Mouse (Mus musculus) C2C12 (cell line): ENCODE results near the gene Plekhb1.

Experiments used
- CEBPB ChIP-seq: IDR thresholded peaks from one replicate; pipeline ENCODE4 v1.6.1; 2011; ENCODE audit warnings: low read depth, mild to moderate bottlenecking, control low read depth, moderate library complexity
- CTCF ChIP-seq: IDR thresholded peaks from one replicate; pipeline ENCODE4 v1.5.1; 2011; ENCODE audit not compliant: control insufficient read depth, insufficient read depth, insufficient read length
- FOSL1 ChIP-seq: IDR thresholded peaks from one replicate; pipeline ENCODE4 v1.8.0; 2011; ENCODE audit warnings: mild to moderate bottlenecking, low read length; ENCODE audit not compliant: poor library complexity, insufficient read depth, severe bottlenecking
- MAX ChIP-seq: IDR thresholded peaks from one replicate; pipeline ENCODE4 v1.6.1; 2011; ENCODE audit warnings: mild to moderate bottlenecking, control low read depth
- MYOD1 ChIP-seq: IDR thresholded peaks from one replicate; pipeline ENCODE4 v1.6.1; 2011; ENCODE audit warnings: low read depth; ENCODE audit not compliant: control insufficient read depth, insufficient read length
- MYOG ChIP-seq: IDR thresholded peaks from one replicate; pipeline ENCODE4 v1.6.1; 2011; ENCODE audit not compliant: control insufficient read depth, insufficient read length; ENCODE audit errors: extremely low read depth
- USF1 ChIP-seq: IDR thresholded peaks from one replicate; pipeline ENCODE4 v1.6.1; 2011; ENCODE audit warnings: low read depth, mild to moderate bottlenecking, control low read depth, moderate library complexity

DNA sequence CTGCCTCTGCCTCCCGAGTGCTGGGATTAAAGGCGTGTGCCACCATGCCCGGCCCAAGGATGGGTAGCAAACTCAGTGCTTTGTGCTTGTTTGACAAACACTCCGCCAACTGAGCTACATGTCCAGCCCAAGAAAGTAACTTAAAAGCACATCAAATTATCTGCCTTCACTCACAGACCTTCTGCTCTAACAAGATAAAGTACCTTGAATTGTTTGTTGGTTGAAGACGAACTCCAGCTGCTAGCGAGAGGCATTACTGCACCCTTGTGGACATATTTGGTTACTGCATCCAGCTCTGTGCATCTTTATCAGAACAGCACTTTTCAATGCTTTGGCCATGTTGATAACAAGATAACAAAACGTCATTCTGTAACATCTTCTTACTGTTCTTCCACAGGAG, 22.3 kb upstream of the Plekhb1 start:
- TF ChIP-seq CTCF = peak; percentile 13
- no peak for TF ChIP-seq MYOD1
- no peak for TF ChIP-seq USF1
- TF ChIP-seq MAX = no peak
- TF ChIP-seq MYOG = no peak
- TF ChIP-seq CEBPB = no peak
- TF ChIP-seq FOSL1 = no peak
